Mouse (Mus musculus) CH12.LX (cell line): ENCODE measurements around the gene Cadm2. TPM values are rescaled to one million over a fixed set of nuclear protein-coding genes. Genes with fewer than 3 reads are reported as not detected.

Experiments used
- DNase-seq: peaks from one replicate; pipeline ENCODE4 v3.0.0-alpha.2; 2013; ENCODE audit errors: extremely low read depth
- H3K27ac ChIP-seq: 2 replicates; pipeline ENCODE4 v1.5.1; 2012; ENCODE audit warnings: low read depth, mild to moderate bottlenecking, control low read depth, moderate library complexity; ENCODE audit not compliant: insufficient read depth
- H3K27me3 ChIP-seq: replicated peaks from 2 replicates; pipeline ENCODE3; 2012; ENCODE audit warnings: inconsistent platforms
- H3K36me3 ChIP-seq, 2 experiments: replicated peaks in 1 of 2; 2 replicates each; pipeline versions ENCODE3 to v1.6.1; 2012; ENCODE audit warnings: inconsistent platforms in 1 of 2, low read length in 1 of 2, mild to moderate bottlenecking in 1 of 2, mixed read lengths in 1 of 2, moderate library complexity in 1 of 2; ENCODE audit not compliant: control insufficient read depth in 1 of 2, insufficient read depth in 1 of 2
- H3K4me1 ChIP-seq, 2 experiments: 2 replicates each; pipeline ENCODE4 v1.6.1; 2012; ENCODE audit warnings: inconsistent platforms in 1 of 2, moderate library complexity in 1 of 2; ENCODE audit not compliant: insufficient read depth in 2 of 2, control insufficient read depth in 1 of 2
- H3K4me2 ChIP-seq: 2 replicates; pipeline ENCODE4 v1.6.1; 2012; ENCODE audit warnings: low read depth, mild to moderate bottlenecking, control low read depth; ENCODE audit not compliant: poor library complexity, insufficient read depth, severe bottlenecking
- H3K4me3 ChIP-seq, 3 experiments: fragments of 150-350 bp in 1 of 3; sonication (generic) in 1 of 3; replicated peaks in 1 of 3; 2 replicates each; pipeline versions ENCODE3 to v1.5.1; 2011 to 2012; ENCODE audit warnings: low read depth in 2 of 3, low read length in 2 of 3, mild to moderate bottlenecking in 2 of 3, moderate library complexity in 2 of 3, control low read depth in 1 of 3, improper control_type of control experiment in 1 of 3, inconsistent platforms in 1 of 3, mixed read lengths in 1 of 3; ENCODE audit not compliant: poor library complexity in 1 of 3
- H3K79me2 ChIP-seq: replicated peaks from 2 replicates; pipeline ENCODE4 v1.6.1; 2012; ENCODE audit warnings: mild to moderate bottlenecking, moderate library complexity; ENCODE audit not compliant: control insufficient read depth, poor library complexity, insufficient read depth, severe bottlenecking; ENCODE audit errors: extremely low read depth
- H3K9ac ChIP-seq: 2 replicates; pipeline ENCODE4 v1.6.1; 2012; ENCODE audit warnings: low read depth, mild to moderate bottlenecking, control low read depth, moderate library complexity; ENCODE audit not compliant: insufficient read depth
- H3K9me3 ChIP-seq: replicated peaks from 2 replicates; pipeline ENCODE3; 2012; ENCODE audit warnings: low read length, inconsistent platforms, mixed read lengths
- BHLHE40 ChIP-seq: IDR thresholded peaks from 2 replicates; pipeline ENCODE4 v1.6.1; 2011; ENCODE audit warnings: mild to moderate bottlenecking, low read depth, low read length, improper control_type of control experiment
- CHD1 ChIP-seq: IDR thresholded peaks from 2 replicates; pipeline ENCODE4 v1.6.1; 2012; ENCODE audit warnings: low read depth, low read length, improper control_type of control experiment, inconsistent platforms
- CHD2 ChIP-seq: IDR thresholded peaks from 2 replicates; pipeline ENCODE4 v1.6.1; 2011; ENCODE audit warnings: low read length, improper control_type of control experiment
- E2F4 ChIP-seq: IDR thresholded peaks from 2 replicates; pipeline ENCODE4 v1.6.1; 2011; ENCODE audit warnings: low read depth, low read length, improper control_type of control experiment; ENCODE audit not compliant: insufficient replicate concordance
- EP300 ChIP-seq: IDR thresholded peaks from 2 replicates; pipeline ENCODE4 v1.6.1; 2011; ENCODE audit warnings: low read length, improper control_type of control experiment
- ETS1 ChIP-seq: conservative IDR thresholded peaks from 2 replicates; pipeline ENCODE4 v1.6.1; 2012; ENCODE audit warnings: low read depth, mild to moderate bottlenecking, inconsistent platforms, low read length, improper control_type of control experiment, moderate library complexity
- GABPA ChIP-seq: IDR thresholded peaks from 2 replicates; pipeline ENCODE4 v1.6.1; 2012; ENCODE audit warnings: low read depth, low read length, improper control_type of control experiment, inconsistent platforms; ENCODE audit not compliant: insufficient replicate concordance
- IRF4 ChIP-seq: IDR thresholded peaks from 2 replicates; pipeline ENCODE4 v1.6.1; 2014; ENCODE audit warnings: low read depth, mild to moderate bottlenecking, inconsistent platforms, low read length, improper control_type of control experiment
- JUND ChIP-seq: conservative IDR thresholded peaks from 2 replicates; pipeline ENCODE4 v1.6.1; 2011; ENCODE audit warnings: low read depth, low read length, improper control_type of control experiment
- MAFK ChIP-seq: IDR thresholded peaks from 2 replicates; pipeline ENCODE4 v1.6.1; 2011; ENCODE audit warnings: low read length, improper control_type of control experiment; ENCODE audit not compliant: insufficient replicate concordance
- MAX ChIP-seq: IDR thresholded peaks from 2 replicates; pipeline ENCODE4 v1.6.1; 2011; ENCODE audit warnings: low read length, improper control_type of control experiment
- MXI1 ChIP-seq: IDR thresholded peaks from 2 replicates; pipeline ENCODE4 v1.6.1; 2011; ENCODE audit warnings: mild to moderate bottlenecking, low read depth, low read length, improper control_type of control experiment
- MYC ChIP-seq: IDR thresholded peaks from 2 replicates; pipeline ENCODE4 v1.6.1; 2011; ENCODE audit warnings: low read depth, mild to moderate bottlenecking, improper control_type of control experiment, low read length
- NELFE ChIP-seq: IDR thresholded peaks from 2 replicates; pipeline ENCODE4 v1.6.1; 2011; ENCODE audit warnings: low read depth, low read length, improper control_type of control experiment
- PAX5 ChIP-seq: IDR thresholded peaks from 2 replicates; pipeline ENCODE4 v1.6.1; 2012; ENCODE audit warnings: low read length, inconsistent platforms, mixed read lengths
- SMC3 ChIP-seq: IDR thresholded peaks from 2 replicates; pipeline ENCODE4 v1.6.1; 2011; ENCODE audit warnings: low read depth, low read length, improper control_type of control experiment
- TCF12 ChIP-seq: IDR thresholded peaks from 2 replicates; pipeline ENCODE4 v1.6.1; 2014; ENCODE audit warnings: low read depth, mild to moderate bottlenecking, inconsistent platforms, low read length, improper control_type of control experiment
- USF1 ChIP-seq: IDR thresholded peaks from 2 replicates; pipeline ENCODE4 v1.6.1; 2014; ENCODE audit warnings: low read depth, mild to moderate bottlenecking, inconsistent platforms, low read length, improper control_type of control experiment
- ZKSCAN1 ChIP-seq: IDR thresholded peaks from 2 replicates; pipeline ENCODE4 v1.6.1; 2012; ENCODE audit warnings: low read depth, inconsistent platforms, low read length, improper control_type of control experiment, borderline replicate concordance
- ZNF384 ChIP-seq: IDR thresholded peaks from 2 replicates; pipeline ENCODE4 v1.6.1; 2012; ENCODE audit warnings: low read depth, low read length, improper control_type of control experiment, inconsistent platforms
- dilution Hi-C: fragments of 300-500 bp; cut with MboI; formaldehyde crosslinking; loops from 2 replicates; pipeline ENCODE4 v1.14.3; 2020; ENCODE audit warnings: low sequenced_read_pairs; ENCODE audit not compliant: extremely low pct_unique_long_range_greater_than_20kb, extremely low pct_ligation_motif_present
- in situ Hi-C: fragments of 300-500 bp; cut with MboI; formaldehyde crosslinking; loops from 3 replicates; pipeline ENCODE4 v1.14.3; 2019; ENCODE audit warnings: low sequenced_read_pairs, low pct_ligation_motif_present, low pct_unique_long_range_greater_than_20kb, mixed read lengths
- polyA plus RNA-seq: library from polyadenylated mRNA; unstranded; fragments of >175 nt; gene quantifications from 2 replicates; pipeline ENCODE4 v1.2.1, GENCODE M21; 2012; ENCODE audit warnings: low read depth; ENCODE audit not compliant: insufficient read length
- total RNA-seq, 2 experiments: library from RNA; depleted of rRNA; stranded (reverse); fragments of 300-350 nt in 1 of 2; fragments of >200 nt in 1 of 2; gene quantifications; 2 replicates each; pipeline ENCODE4 v1.2.3; 2012 to 2014

Gene Cadm2
- total and polyA plus RNA-seq, 3 experiments = not detected

DNA sequence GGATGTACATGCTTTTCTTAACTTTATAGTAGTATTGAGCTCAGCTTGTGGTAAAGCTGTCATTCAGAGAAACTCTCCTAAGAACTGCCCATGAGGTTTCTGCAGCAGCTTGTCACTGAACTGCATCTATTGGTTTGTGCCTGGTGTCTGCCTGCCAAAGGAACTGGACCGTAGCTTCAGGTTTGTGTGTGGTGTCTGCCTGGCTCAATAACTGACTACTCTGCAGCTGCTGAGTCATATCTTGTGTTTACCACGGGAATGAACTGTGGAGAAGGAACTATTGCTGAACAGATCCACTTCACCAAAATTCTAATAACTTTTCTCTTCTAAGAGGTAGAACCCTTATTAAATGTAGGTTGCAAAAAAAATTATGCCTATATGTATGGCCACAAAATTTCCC, 603.0 kb downstream of the Cadm2 start:
- Histone ChIP-seq H3K36me3 (no peaks in the 10 kb centered on the region), H3K9ac (no peak overlapping the region), H3K9me3 (peaks cover 41% of the 10 kb centered on the region), H3K79me2 (no peaks in the 10 kb centered on the region), H3K4me2 (no peak overlapping the region), H3K27ac (no peak overlapping the region)
- in situ Hi-C loops = no loop called here
- dilution Hi-C loops = no loop called here
- no peak for TF ChIP-seq MAFK
- TF ChIP-seq EP300 = no peak
- no peak for TF ChIP-seq GABPA
- TF ChIP-seq MYC = no peak
- TF ChIP-seq ETS1 = no peak
- no peak for TF ChIP-seq ZKSCAN1
- TF ChIP-seq SMC3 = no peak
- no peak for TF ChIP-seq CHD2
- TF ChIP-seq PAX5 = no peak
- TF ChIP-seq CHD1 = no peak
- TF ChIP-seq TCF12 = no peak
- no peak for TF ChIP-seq MAX
- no peak for TF ChIP-seq E2F4
- TF ChIP-seq USF1 = no peak
- no peak for TF ChIP-seq JUND
- no peak for TF ChIP-seq MXI1
- no peak for TF ChIP-seq NELFE
- TF ChIP-seq BHLHE40 = no peak
- TF ChIP-seq, all 38 proteins: peak for 0
- Histone ChIP-seq H3K4me3 (no peak overlapping the region), H3K27me3 (no peaks in the 10 kb centered on the region), H3K4me1 (no peaks in the 10 kb centered on the region)
- DNase-seq = no peak

GRCm38 (mm10) chr16:67003161-67003560, 617.5 kb downstream of the Cadm2 start:
- dilution Hi-C loops = no loop called here
- no peaks in the 10 kb centered on the region for H3K4me1 ChIP-seq
- peaks cover 33% of the 10 kb centered on the region for H3K9me3 ChIP-seq
- no peak for TF ChIP-seq EP300
- no peak for TF ChIP-seq IRF4
- TF ChIP-seq NELFE = no peak
- TF ChIP-seq ZNF384 = no peak
- no peak for TF ChIP-seq CHD1
- no peak for TF ChIP-seq SMC3
- H3K27ac ChIP-seq = no peak overlapping the region
- no peak overlapping the region for H3K4me2 ChIP-seq
- no peak for DNase-seq
- no peak overlapping the region for H3K9ac ChIP-seq
- no peaks in the 10 kb centered on the region; the same call in 1 of the 2 replicates for H3K79me2 ChIP-seq
- no peak overlapping the region for H3K4me3 ChIP-seq
- no peaks in the 10 kb centered on the region for H3K36me3 ChIP-seq
- no peaks in the 10 kb centered on the region for H3K27me3 ChIP-seq
- in situ Hi-C loops = no loop called here
